16 mouse cellular contexts compared by ENCODE assay signal in genomic region chr8:124724301-124724700, GRCm38 (mm10). TPM values are rescaled to one million over a fixed set of nuclear protein-coding genes. Genes with fewer than 3 reads are reported as not detected.
"Had no signal": no experiment of that assay in that cellular context is flagged by ENCODE, and none has a peak within 500 bp of the region (broad histone marks: within the 10 kb centered on the region; RNA-seq: fewer than 3 reads in every experiment).

No protein-coding gene starts in this region.

- ATAC-seq: hindbrain, postnatal 0 days; inflammation-experienced regulatory T-cells, adult 6 months; intestine, postnatal 0 days; liver, postnatal 0 days; lung, postnatal 0 days; midbrain, embryonic 13.5 days had no signal

- H3K9ac ChIP-seq: limb, embryonic 13.5 days; liver, embryonic 14.5 days; liver, postnatal 0 days; lung, embryonic 14.5 days; midbrain, embryonic 13.5 days had no signal

- H3K27me3 ChIP-seq: limb, embryonic 13.5 days; midbrain, embryonic 13.5 days had no signal

- H3K4me3 ChIP-seq: layer of hippocampus, adult 2 months; limb, embryonic 10.5 days; limb, embryonic 13.5 days; midbrain, embryonic 13.5 days had no signal

- H3K4me2 ChIP-seq: limb, embryonic 13.5 days; lung, embryonic 14.5 days; midbrain, embryonic 13.5 days had no signal

- DNase-seq: layer of hippocampus, adult 9-11 months; liver; liver, postnatal 0 days; lung, embryonic 14.5 days; thymus, adult 18-20 months; thymus, postnatal 36 days had no signal

- H3K9me3 ChIP-seq: limb, embryonic 10.5 days; limb, embryonic 13.5 days; midbrain, embryonic 13.5 days had no signal

- H3K27ac ChIP-seq: hindbrain, postnatal 0 days; layer of hippocampus, adult 2 months; limb, embryonic 10.5 days; limb, embryonic 13.5 days; liver, embryonic 14.5 days; macrophage; midbrain, embryonic 13.5 days had no signal

RNA-seq across cellular contexts. Expression of gene Fam89a, which starts 27.3 kb away (rescaled TPM):
- polyA plus RNA-seq: macrophage had no signal
